Mouse (Mus musculus) liver, embryonic 13.5 days (tissue): ENCODE data around the gene Abca7. TPM values are rescaled to one million over a fixed set of nuclear protein-coding genes. Genes with fewer than 3 reads are reported as not detected.
A peak's percentile ranks its signal among the peaks of the same experiment; 100 is the strongest.

Experiments
- ATAC-seq: fragments of 200-750 bp; cut with Nextera tagmentation; 2 replicates; pipeline ENCODE4 v1.8.0; 2017; ENCODE audit warnings: low read depth, mild to moderate bottlenecking, moderate number of reproducible peaks, moderate library complexity
- DNase-seq: peaks from one replicate; pipeline ENCODE4 v3.0.0; 2022
- H3K27ac ChIP-seq: fragments of 300-500 bp; sonication (generic); 2 replicates; pipeline ENCODE4 v1.5.1; 2015; ENCODE audit warnings: moderate library complexity, mild to moderate bottlenecking, inconsistent platforms
- H3K27me3 ChIP-seq: fragments of 300-500 bp; sonication (generic); 2 replicates; pipeline ENCODE4 v1.6.1; 2015; ENCODE audit warnings: mild to moderate bottlenecking, inconsistent platforms
- H3K36me3 ChIP-seq: fragments of 300-500 bp; sonication (generic); 2 replicates; pipeline ENCODE4 v1.6.1; 2015; ENCODE audit warnings: mild to moderate bottlenecking, inconsistent platforms
- H3K4me1 ChIP-seq: fragments of 300-500 bp; sonication (generic); replicated peaks from 2 replicates; pipeline ENCODE4 v1.6.1; 2015; ENCODE audit warnings: inconsistent platforms
- H3K4me2 ChIP-seq: fragments of 300-500 bp; sonication (generic); 2 replicates; pipeline ENCODE4 v1.6.1; 2015; ENCODE audit warnings: inconsistent platforms, mild to moderate bottlenecking, moderate library complexity
- H3K4me3 ChIP-seq: fragments of 300-500 bp; sonication (generic); replicated peaks from 2 replicates; pipeline ENCODE4 v1.5.1; 2015; ENCODE audit warnings: mild to moderate bottlenecking, inconsistent platforms
- H3K9ac ChIP-seq: fragments of 300-500 bp; sonication (generic); 2 replicates; pipeline ENCODE4 v1.6.1; 2015; ENCODE audit warnings: mild to moderate bottlenecking, inconsistent platforms
- H3K9me3 ChIP-seq: fragments of 300-500 bp; sonication (generic); replicated peaks from 2 replicates; pipeline ENCODE4 v1.6.1; 2016; ENCODE audit warnings: inconsistent platforms
- WGBS: fragments of 180-500 bp; shearing (Covaris S2); methylation state at CpG from one replicate; pipeline ENCODE4 v1.1.7; 2015; ENCODE audit not compliant: insufficient replicate concordance; 5-methylcytosine and 5-hydroxymethylcytosine counted together
- polyA plus RNA-seq: library from polyadenylated mRNA; unstranded; fragments of >200 nt; fragmentation: Nextera tagmentation; extraction: Ambion mirVana; gene quantifications from 2 replicates; pipeline ENCODE4 v1.2.1, GENCODE M21; 2015

Gene Abca7
- polyA plus RNA-seq, 1 experiment from 2014 or later, result 6.3 TPM

DNA sequence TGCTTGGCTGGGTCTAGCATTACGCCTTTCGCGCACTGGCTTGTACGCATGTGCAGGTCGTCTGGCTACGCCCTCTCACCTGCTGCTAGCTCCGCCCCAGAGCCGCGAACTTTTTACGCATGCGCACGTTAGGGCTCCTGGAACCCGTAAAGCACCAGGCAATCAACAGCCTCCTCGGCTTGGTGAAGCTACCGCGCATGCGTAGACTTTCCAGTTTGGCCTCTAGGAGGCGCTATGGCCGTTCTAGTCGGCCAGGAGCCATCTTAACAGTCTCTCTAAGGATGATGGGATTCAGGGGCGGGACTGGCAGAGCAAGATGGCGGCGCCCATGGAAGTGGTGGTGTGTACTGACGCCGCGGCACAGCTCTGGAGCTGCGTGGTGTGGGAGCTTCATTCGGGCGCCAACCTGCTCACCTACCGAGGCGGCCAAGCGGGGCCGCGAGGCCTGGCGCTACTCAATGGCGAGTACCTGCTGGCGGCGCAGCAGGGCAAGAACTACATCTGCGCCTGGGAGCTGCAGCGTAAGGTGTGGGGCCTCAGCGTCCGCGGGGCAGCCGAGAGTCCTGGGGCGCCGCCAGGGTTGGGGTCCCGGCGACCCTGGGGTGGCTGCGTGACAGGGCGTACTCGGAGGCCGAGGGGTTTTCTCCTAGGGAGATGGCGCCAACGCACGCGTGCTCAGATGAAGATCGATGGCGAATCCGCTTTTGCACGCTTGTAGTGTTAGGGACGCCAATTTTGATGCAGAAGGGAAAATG, 36.3 kb upstream of the Abca7 start, which contains the start of gene Wdr18:
TSS of gene Wdr18 (plus strand) at position 306 of the 755 bp plus-strand sequence.
- H3K36me3 ChIP-seq, result peaks cover 38% of the 10 kb centered on the region
- DNase-seq, result peak; percentile 100
- H3K4me3 ChIP-seq, result peak within 1 kb of the TSS; percentile 99
- peaks cover 36% of the 10 kb centered on the region for H3K4me1 ChIP-seq
- H3K9me3 ChIP-seq, result no peaks in the 10 kb centered on the region
- peak within 1 kb of the TSS; percentile 77 for H3K27ac ChIP-seq
- H3K27me3 ChIP-seq, result no peaks in the 10 kb centered on the region
- peak within 1 kb of the TSS; percentile 94 for H3K4me2 ChIP-seq
- under 1% methylated on average over 61 of the region's 61 CpGs for WGBS
- peak within 1 kb of the TSS; percentile 88 for H3K9ac ChIP-seq
- ATAC-seq, result peak; percentile 92

GRCm38 (mm10) chr10:79960671-79961294, 35.5 kb upstream of the Abca7 start:
- peak overlapping the region; percentile 94 for H3K4me2 ChIP-seq
- peak overlapping the region; percentile 99 for H3K4me3 ChIP-seq
- peaks cover 46% of the 10 kb centered on the region for H3K36me3 ChIP-seq
- no peaks in the 10 kb centered on the region for H3K27me3 ChIP-seq
- no peaks in the 10 kb centered on the region for H3K9me3 ChIP-seq
- H3K4me1 ChIP-seq, result peaks cover 36% of the 10 kb centered on the region
- DNase-seq, result no peak
- ATAC-seq, result no peak
- peak overlapping the region; percentile 88 for H3K9ac ChIP-seq
- peak overlapping the region; percentile 77 for H3K27ac ChIP-seq
- 9% methylated on average over 10 of the region's 10 CpGs for WGBS

- Histone ChIP-seq H3K36me3 (peaks cover 75% of the 10 kb centered on the region), H3K4me3 (no peak overlapping the region), H3K27me3 (peaks cover 15% of the 10 kb centered on the region), H3K9ac (no peak overlapping the region), H3K27ac (no peak overlapping the region), H3K9me3 (no peaks in the 10 kb centered on the region), H3K4me1 (peaks cover 21% of the 10 kb centered on the region), H3K4me2 (no peak overlapping the region)
- 90% methylated on average over 7 of the region's 7 CpGs for WGBS
- DNase-seq (no peak), ATAC-seq (no peak)
These were observed 31.6 kb upstream of the Abca7 start for GRCm38 (mm10) chr10:79964727-79965126.

- 82% methylated on average over 5 of the region's 5 CpGs for WGBS
- no peak overlapping the region for H3K27ac ChIP-seq
- H3K9ac ChIP-seq, result no peak overlapping the region
- DNase-seq, result no peak
- H3K4me2 ChIP-seq, result no peak overlapping the region
- peaks cover 21% of the 10 kb centered on the region for H3K27me3 ChIP-seq
- no peak for ATAC-seq
- no peak overlapping the region for H3K4me3 ChIP-seq
- peaks cover 19% of the 10 kb centered on the region for H3K4me1 ChIP-seq
- no peaks in the 10 kb centered on the region for H3K9me3 ChIP-seq
- H3K36me3 ChIP-seq, result peaks cover 75% of the 10 kb centered on the region
These were observed 31.0 kb upstream of the Abca7 start for GRCm38 (mm10) chr10:79965325-79965724.

DNA sequence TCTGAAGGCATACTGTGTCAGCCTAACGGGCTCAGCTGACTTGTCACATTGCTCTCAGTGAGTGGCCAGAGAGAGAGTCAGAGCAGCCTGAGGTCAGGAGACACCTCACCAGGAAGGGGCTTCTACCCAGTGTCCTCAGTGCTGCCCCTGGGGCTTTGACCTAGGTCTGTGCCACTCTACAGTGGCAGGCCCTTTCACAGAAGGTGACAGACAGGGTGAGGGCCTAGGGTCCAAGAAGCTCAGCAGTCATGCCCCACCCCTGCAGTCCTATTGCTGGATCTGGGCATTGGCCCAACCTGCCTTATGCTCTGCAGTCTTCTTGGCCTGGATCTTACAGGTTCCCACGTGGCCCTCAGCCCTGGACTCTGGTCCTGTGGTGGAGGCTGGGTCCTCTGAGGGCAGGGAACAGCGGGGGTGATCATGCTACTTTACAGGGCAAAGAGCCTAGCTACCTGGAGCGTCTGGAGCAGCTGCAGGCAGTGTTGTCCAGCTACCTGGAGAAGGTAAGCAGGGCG, 29.4 kb upstream of the Abca7 start:
- H3K9me3 ChIP-seq, result no peaks in the 10 kb centered on the region
- 83% methylated on average over 5 of the region's 5 CpGs for WGBS
- no peak overlapping the region for H3K27ac ChIP-seq
- H3K4me1 ChIP-seq, result peaks cover 12% of the 10 kb centered on the region
- peaks cover 67% of the 10 kb centered on the region for H3K36me3 ChIP-seq
- no peak for ATAC-seq
- no peak overlapping the region for H3K9ac ChIP-seq
- H3K4me2 ChIP-seq, result no peak overlapping the region
- peaks cover 37% of the 10 kb centered on the region for H3K27me3 ChIP-seq
- DNase-seq, result no peak
- no peak overlapping the region for H3K4me3 ChIP-seq

DNA sequence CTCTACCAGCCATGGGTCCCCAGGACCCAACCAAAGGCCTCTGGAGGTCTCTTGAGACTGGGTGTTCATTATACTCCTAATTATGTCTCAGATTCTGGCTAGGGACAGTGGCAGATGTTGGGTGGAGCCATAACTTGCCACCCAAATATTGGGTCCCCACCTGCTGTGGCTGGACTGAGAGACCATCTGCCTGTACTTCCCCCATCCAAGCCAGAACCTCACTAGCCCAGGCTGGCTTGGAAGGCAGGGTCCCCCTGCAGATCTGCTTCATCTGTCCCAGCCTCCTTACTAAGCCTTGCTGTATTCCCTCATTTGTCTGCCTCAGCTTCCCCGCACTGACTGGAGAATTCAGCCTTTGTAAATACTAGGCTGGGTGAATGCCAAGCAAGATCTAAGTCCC, 28.1 kb upstream of the Abca7 start:
- peaks cover 8% of the 10 kb centered on the region for H3K4me1 ChIP-seq
- H3K27me3 ChIP-seq, result peaks cover 49% of the 10 kb centered on the region
- ATAC-seq (no peak), DNase-seq (no peak)
- H3K4me2 ChIP-seq, result no peak overlapping the region
- H3K9me3 ChIP-seq, result no peaks in the 10 kb centered on the region
- no peak overlapping the region for H3K4me3 ChIP-seq
- no peak overlapping the region for H3K9ac ChIP-seq
- WGBS, result 71% methylated on average over 1 of the region's 1 CpGs
- peaks cover 55% of the 10 kb centered on the region for H3K36me3 ChIP-seq
- no peak overlapping the region for H3K27ac ChIP-seq

GRCm38 (mm10) chr10:79969124-79969568, 27.1 kb upstream of the Abca7 start:
- DNase-seq, result no peak
- Histone ChIP-seq H3K36me3 (peaks cover 45% of the 10 kb centered on the region), H3K9ac (no peak overlapping the region), H3K27me3 (peaks cover 55% of the 10 kb centered on the region), H3K4me1 (peaks cover 8% of the 10 kb centered on the region), H3K9me3 (no peaks in the 10 kb centered on the region; the same call in 1 of the 2 replicates), H3K4me3 (no peak overlapping the region), H3K4me2 (no peak overlapping the region), H3K27ac (no peak overlapping the region)
- WGBS, result 28% methylated on average over 3 of the region's 3 CpGs
- ATAC-seq, result no peak

GRCm38 (mm10) chr10:79970415-79971182, 25.7 kb upstream of the Abca7 start, which contains the start of gene Grin3b:
Gene Grin3b (plus strand): TSS chr10:79970715.
- WGBS, result 6% methylated on average over 47 of the region's 47 CpGs
- Histone ChIP-seq H3K4me2 (peak within 1 kb of the TSS; percentile 51), H3K4me3 (peak within 1 kb of the TSS; percentile 32), H3K9me3 (peaks cover 4% of the 10 kb centered on the region; the same call in 1 of the 2 replicates), H3K9ac (peak within 1 kb of the TSS; percentile 5; the same call in 1 of the 2 replicates), H3K27me3 (peaks cover 55% of the 10 kb centered on the region), H3K4me1 (peaks cover 8% of the 10 kb centered on the region), H3K36me3 (peaks cover 38% of the 10 kb centered on the region), H3K27ac (no peak within 1 kb of the TSS)
- DNase-seq (no peak), ATAC-seq (0 out of 2 replicates have a peak, but pooled peaks have one; percentile 9)

DNA sequence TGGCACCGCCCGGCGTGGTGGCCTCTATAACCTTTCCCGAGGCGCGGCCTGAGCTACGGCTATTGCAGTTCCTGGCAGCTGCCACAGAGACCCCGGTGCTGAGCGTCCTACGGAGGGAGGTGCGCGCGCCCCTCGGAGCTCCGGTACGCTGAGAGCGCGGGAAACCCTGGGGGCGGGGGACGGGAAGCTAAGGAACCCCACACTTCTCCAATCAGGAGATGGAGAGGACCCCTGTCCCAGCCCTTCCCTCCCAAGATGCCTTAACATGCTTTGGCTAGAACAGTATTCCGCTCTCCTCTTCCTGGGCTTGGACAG, 25.2 kb upstream of the Abca7 start:
- Histone ChIP-seq H3K9me3 (peaks cover 8% of the 10 kb centered on the region), H3K27me3 (peaks cover 55% of the 10 kb centered on the region), H3K4me1 (peaks cover 8% of the 10 kb centered on the region), H3K27ac (no peak overlapping the region), H3K4me2 (peak overlapping the region; percentile 51), H3K4me3 (peak overlapping the region; percentile 32), H3K36me3 (peaks cover 38% of the 10 kb centered on the region), H3K9ac (peak overlapping the region; percentile 5; the same call in 1 of the 2 replicates)
- 7% methylated on average over 21 of the region's 21 CpGs for WGBS
- ATAC-seq (no peak), DNase-seq (no peak)

DNA sequence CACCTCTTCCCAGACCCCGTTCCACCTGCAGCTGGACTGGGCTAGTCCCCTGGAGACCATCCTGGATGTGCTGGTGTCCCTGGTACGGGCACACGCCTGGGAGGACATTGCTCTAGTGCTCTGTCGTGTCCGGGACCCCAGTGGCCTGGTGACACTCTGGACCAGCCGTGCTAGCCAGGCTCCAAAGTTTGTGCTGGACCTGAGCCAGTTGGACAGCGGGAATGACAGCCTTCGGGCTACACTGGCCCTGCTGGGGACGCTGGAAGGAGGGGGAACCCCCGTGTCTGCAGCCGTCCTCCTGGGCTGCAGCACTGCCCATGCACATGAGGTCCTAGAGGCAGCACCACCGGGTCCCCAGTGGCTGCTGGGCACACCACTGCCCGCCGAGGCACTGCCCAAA, 23.5 kb upstream of the Abca7 start:
- Histone ChIP-seq H3K4me3 (no peak overlapping the region), H3K9me3 (peaks cover 25% of the 10 kb centered on the region), H3K27me3 (peaks cover 55% of the 10 kb centered on the region), H3K9ac (no peak overlapping the region), H3K27ac (no peak overlapping the region), H3K4me2 (no peak overlapping the region), H3K36me3 (peaks cover 38% of the 10 kb centered on the region), H3K4me1 (peaks cover 8% of the 10 kb centered on the region)
- ATAC-seq (no peak), DNase-seq (no peak)
- WGBS, result 52% methylated on average over 14 of the region's 14 CpGs

GRCm38 (mm10) chr10:79974087-79974486, 22.2 kb upstream of the Abca7 start:
- DNase-seq (no peak), ATAC-seq (no peak)
- WGBS, result 88% methylated on average over 21 of the region's 21 CpGs
- Histone ChIP-seq H3K27me3 (peaks cover 46% of the 10 kb centered on the region), H3K4me1 (peaks cover 8% of the 10 kb centered on the region), H3K9ac (no peak overlapping the region), H3K4me3 (no peak overlapping the region), H3K36me3 (peaks cover 42% of the 10 kb centered on the region), H3K27ac (no peak overlapping the region), H3K9me3 (peaks cover 35% of the 10 kb centered on the region), H3K4me2 (no peak overlapping the region)
